Mouse (Mus musculus): ENCODE measurements around the gene Gm281. TPM values are rescaled to one million over a fixed set of nuclear protein-coding genes. Genes with fewer than 3 reads are reported as not detected.

Gene Gm281
- total RNA-seq, 2 experiments from 2014 or later = not detected

- DNase-seq (ENCODE audit: low spot score in 2 of 2) = no peak
These were observed 52.9 kb downstream of the Gm281 start for GRCm38 (mm10) chr14:13861416-13861815.

DNA sequence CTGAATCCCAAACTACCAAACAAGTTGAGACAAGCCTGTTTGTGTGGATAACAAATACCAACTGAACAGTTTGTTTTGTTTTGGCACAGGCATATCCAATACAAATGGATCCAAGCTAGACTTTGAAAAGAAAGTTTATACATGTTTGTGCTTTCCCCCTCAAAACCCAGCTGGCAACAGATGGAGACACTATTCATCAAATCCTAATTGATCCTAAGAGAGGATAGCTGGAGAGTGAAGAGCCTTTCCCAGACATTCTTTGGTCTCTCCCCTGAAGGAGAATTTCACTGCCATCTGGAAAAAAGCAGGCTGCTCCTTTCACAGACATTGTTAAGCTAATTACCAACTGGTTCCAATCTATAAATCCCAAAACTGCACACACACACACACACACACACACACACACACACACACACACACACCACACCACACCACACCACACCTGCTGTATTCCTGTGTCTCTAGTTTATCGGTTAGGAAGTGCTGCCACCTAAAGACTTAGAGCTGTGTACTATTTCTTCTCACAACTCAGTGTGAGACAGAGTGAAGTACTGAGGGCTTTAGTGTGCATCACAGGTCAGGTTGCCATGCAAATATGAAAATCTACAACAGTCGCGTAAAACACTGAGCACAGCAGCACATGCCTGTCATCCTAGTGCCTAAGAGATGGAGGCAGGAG is 101.3 kb downstream of the Gm281 start:
- DNase-seq (ENCODE audit: low spot score in 2 of 2) = no peak

- no peak for DNase-seq (ENCODE audit: low spot score in 2 of 2)
These were observed 123.8 kb downstream of the Gm281 start for GRCm38 (mm10) chr14:13790446-13790845.

DNA sequence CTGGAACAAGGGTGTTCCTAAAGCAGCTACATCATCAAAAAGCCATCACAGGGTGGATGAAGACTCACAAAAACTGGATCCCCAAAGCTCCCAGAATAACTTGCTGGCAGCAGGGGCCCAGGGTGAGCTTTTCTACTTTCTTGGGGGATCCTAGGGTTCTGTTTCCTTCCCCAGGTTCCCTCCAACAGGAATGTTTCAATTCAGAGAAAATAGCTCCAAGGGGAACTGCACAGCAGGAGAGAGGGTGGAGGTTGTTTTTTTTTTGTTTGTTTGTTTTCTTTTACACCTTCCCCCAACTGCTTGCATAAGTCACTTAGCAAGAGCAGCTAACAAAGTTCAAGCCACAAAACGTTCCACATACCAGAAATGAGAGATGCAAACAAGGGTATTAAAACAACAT is 124.3 kb downstream of the Gm281 start:
- DNase-seq (ENCODE audit: low spot score in 2 of 2) = no peak

GRCm38 (mm10) chr14:13782970-13783369 is 131.3 kb downstream of the Gm281 start:
- DNase-seq (ENCODE audit: low spot score in 2 of 2) = no peak

DNA sequence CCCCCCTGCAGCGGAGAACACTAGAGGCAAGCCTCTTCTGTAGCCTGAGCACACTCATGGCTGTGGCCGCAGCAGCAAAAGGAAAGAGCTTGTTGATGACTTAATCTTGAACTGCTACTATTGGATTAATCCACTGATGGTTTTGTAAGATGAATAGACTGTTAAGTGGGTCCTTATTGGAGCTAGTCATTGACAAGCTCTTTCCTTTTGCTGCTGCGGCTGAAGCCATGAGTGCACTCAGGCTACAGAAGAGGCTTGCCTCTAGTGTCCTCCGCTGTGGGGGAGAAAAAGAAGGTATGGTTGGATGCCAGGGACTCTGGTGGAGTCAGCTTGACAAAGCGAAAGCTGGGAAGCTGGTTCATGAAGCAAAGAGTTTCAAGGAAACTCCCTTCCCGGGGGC is 135.9 kb downstream of the Gm281 start:
- no peak for DNase-seq (ENCODE audit: low spot score in 2 of 2)

DNA sequence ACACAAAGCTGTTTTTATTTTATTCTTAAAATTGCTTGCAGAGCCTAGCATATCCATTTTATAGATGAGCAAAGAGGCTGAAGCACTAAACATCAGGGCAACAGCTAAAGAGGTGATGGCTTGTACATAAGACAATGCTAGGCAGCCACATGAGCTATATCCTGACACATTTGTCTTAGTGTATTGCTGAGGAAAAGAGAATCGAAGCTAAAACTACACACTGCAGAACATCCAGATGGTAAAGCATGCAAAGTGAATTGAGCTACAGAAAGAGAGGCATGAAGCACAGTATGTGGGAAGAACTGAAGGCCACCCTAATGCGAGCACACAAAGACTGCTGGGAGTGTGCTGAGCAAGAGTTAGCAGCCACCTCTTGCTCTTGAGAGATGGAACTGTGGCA is 143.1 kb downstream of the Gm281 start:
- no peak for DNase-seq (ENCODE audit: low spot score in 2 of 2)

DNA sequence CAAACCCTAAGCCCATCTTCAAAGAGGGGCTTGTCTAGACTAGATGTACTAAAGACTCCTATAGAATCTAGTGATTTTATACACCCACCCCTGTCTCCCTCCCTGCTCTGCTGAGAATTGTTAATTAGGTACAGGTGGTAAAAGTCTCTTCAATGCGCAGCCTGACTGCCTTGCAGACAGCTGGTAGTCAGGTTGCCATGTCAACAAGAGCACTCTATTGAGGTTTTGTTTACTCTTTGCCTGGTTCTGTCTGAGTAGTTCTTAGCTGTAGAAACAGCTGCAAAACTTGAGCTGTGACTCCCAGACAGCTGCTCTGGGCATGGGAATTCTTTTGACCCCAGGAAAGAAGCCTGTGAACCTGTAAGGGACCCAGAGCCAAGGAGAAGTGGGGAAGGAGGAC is 143.6 kb downstream of the Gm281 start:
- no peak for DNase-seq (ENCODE audit: low spot score in 2 of 2)

Small RNA genes within 50 kb of the gene (microRNA-seq; reads per million reads assigned to microRNA genes)
- gene Gm27506 = not detected

Other genes with a start within 250 kb of the Gm281 start
- gene Sntn, start 243.6 kb downstream of the Gm281 start, total RNA-seq (2021) = not detected
- gene Atxn7, start 47.0 kb upstream of the Gm281 start, total RNA-seq (2021) = 10 to 100 TPM; 14.8 to 21.3 TPM
- gene Thoc7, start 47.4 kb upstream of the Gm281 start, total RNA-seq (2021) = 100 to 1,000 TPM; 101 to 109 TPM
- gene Psmd6, start 206.5 kb upstream of the Gm281 start, total RNA-seq (2021) = 100 to 1,000 TPM; 163 to 184 TPM

Data from gastrocnemius, postnatal 4 days (tissue).